Mouse (Mus musculus): ENCODE results near the gene Sorcs1. TPM values are rescaled to one million over a fixed set of nuclear protein-coding genes. Genes with fewer than 3 reads are reported as not detected.

Sorcs1 gene
- polyA plus RNA-seq, 1 experiment from 2014 or later, result 4.7 TPM

- 84% methylated on average over 1 of the region's 1 CpGs for WGBS
- DNase-seq (ENCODE audit: low spot score) (peak; percentile 24), ATAC-seq (ENCODE audit: low FRiP score) (no peak)
- no peak overlapping the region for H3K4me3 ChIP-seq (ENCODE audit: low read depth, low read length)
- no peaks in the 10 kb centered on the region for H3K36me3 ChIP-seq (ENCODE audit: control insufficient read depth, insufficient read depth, low read length)
- no peak overlapping the region for H3K4me2 ChIP-seq (replicated peaks; ENCODE audit: low read depth, low read length)
- no peak overlapping the region for H3K9ac ChIP-seq (ENCODE audit: low read depth, low read length)
- no peaks in the 10 kb centered on the region for H3K4me1 ChIP-seq (replicated peaks; ENCODE audit: control insufficient read depth, insufficient read depth, low read length)
- H3K9me3 ChIP-seq (ENCODE audit: control insufficient read depth, low read length), result no peaks in the 10 kb centered on the region
- no peaks in the 10 kb centered on the region for H3K27me3 ChIP-seq (ENCODE audit: control insufficient read depth, insufficient read depth, low read length)
- H3K27ac ChIP-seq (ENCODE audit: low read depth, low read length), result no peak overlapping the region
Measured at GRCm38 (mm10) chr19:50134656-50135055, 543.8 kb downstream of the Sorcs1 start.

GRCm38 (mm10) chr19:50105842-50106585 lies 572.4 kb downstream of the Sorcs1 start:
- Histone ChIP-seq H3K4me2 (replicated peaks; ENCODE audit: low read depth, low read length) (no peak overlapping the region), H3K9me3 (ENCODE audit: control insufficient read depth, low read length) (no peaks in the 10 kb centered on the region), H3K4me1 (replicated peaks; ENCODE audit: control insufficient read depth, insufficient read depth, low read length) (no peaks in the 10 kb centered on the region), H3K27me3 (ENCODE audit: control insufficient read depth, insufficient read depth, low read length) (no peaks in the 10 kb centered on the region), H3K27ac (ENCODE audit: low read depth, low read length) (no peak overlapping the region), H3K9ac (ENCODE audit: low read depth, low read length) (no peak overlapping the region), H3K4me3 (ENCODE audit: low read depth, low read length) (no peak overlapping the region), H3K36me3 (ENCODE audit: control insufficient read depth, insufficient read depth, low read length) (no peaks in the 10 kb centered on the region)
- no peak for DNase-seq (ENCODE audit: low spot score)
- 74% methylated on average over 4 of the region's 4 CpGs for WGBS
- no peak for ATAC-seq (ENCODE audit: low FRiP score)

Measured in hindbrain, embryonic 11.5 days (tissue).